Mouse (Mus musculus): ENCODE results near the gene Agxt. TPM values are rescaled to one million over a fixed set of nuclear protein-coding genes. Genes with fewer than 3 reads are reported as not detected.

Agxt gene
- 0.50 TPM in 1 of 2 replicates, not detected in the other for polyA plus RNA-seq (2016; fragmentation: Nextera tagmentation; extraction: Ambion mirVana)

- Histone ChIP-seq H3K4me1 (peaks cover 35% of the 10 kb centered on the region), H3K27ac (no peak within 1 kb of the TSS), H3K4me3 (no peak within 1 kb of the TSS), H3K27me3 (ENCODE audit: insufficient read depth, poor library complexity, severe bottlenecking) (peaks cover 66% of the 10 kb centered on the region; the same call in 1 of the 2 replicates), H3K9me3 (no peaks in the 10 kb centered on the region), H3K36me3 (no peaks in the 10 kb centered on the region)
- DNase-seq (ENCODE audit: low spot score) = no peak
- 80% methylated on average over 12 of the region's 12 CpGs for WGBS
Measured at GRCm38 (mm10) chr1:93135036-93135526, at the start of gene Agxt. Gene Agxt (plus strand): TSS chr1:93135240.

- no peak overlapping the region for H3K27ac ChIP-seq
- no peaks in the 10 kb centered on the region for H3K9me3 ChIP-seq
- H3K27me3 ChIP-seq (ENCODE audit: insufficient read depth, poor library complexity, severe bottlenecking) = peaks cover 12% of the 10 kb centered on the region; the same call in 1 of the 2 replicates
- 85% methylated on average over 3 of the region's 3 CpGs for whole genome bisulfite sequencing
- no peak overlapping the region for H3K4me3 ChIP-seq
- H3K36me3 ChIP-seq = no peaks in the 10 kb centered on the region
- no peaks in the 10 kb centered on the region for H3K4me1 ChIP-seq
- no peak for DNase-seq (ENCODE audit: low spot score)
Measured at GRCm38 (mm10) chr1:93092582-93092981, 42.5 kb upstream of the Agxt start.

GRCm38 (mm10) chr1:93098956-93099355 lies 36.1 kb upstream of the Agxt start:
- H3K9me3 ChIP-seq = no peaks in the 10 kb centered on the region
- H3K36me3 ChIP-seq = no peaks in the 10 kb centered on the region
- no peak overlapping the region for H3K4me3 ChIP-seq
- H3K4me1 ChIP-seq = peaks cover 22% of the 10 kb centered on the region
- H3K27me3 ChIP-seq (ENCODE audit: insufficient read depth, poor library complexity, severe bottlenecking) = peaks cover 75% of the 10 kb centered on the region
- WGBS = 80% methylated on average over 5 of the region's 5 CpGs
- H3K27ac ChIP-seq = no peak overlapping the region
- no peak for DNase-seq (ENCODE audit: low spot score)

- H3K4me1 ChIP-seq = peaks cover 22% of the 10 kb centered on the region
- H3K9me3 ChIP-seq = no peaks in the 10 kb centered on the region
- DNase-seq (ENCODE audit: low spot score) = no peak
- H3K27ac ChIP-seq = peak overlapping the region; percentile 37; the same call in 1 of the 2 replicates
- H3K4me3 ChIP-seq = peak overlapping the region; percentile 65
- H3K27me3 ChIP-seq (ENCODE audit: insufficient read depth, poor library complexity, severe bottlenecking) = peaks cover 79% of the 10 kb centered on the region
- 3% methylated on average over 18 of the region's 18 CpGs for WGBS
- no peaks in the 10 kb centered on the region for H3K36me3 ChIP-seq
Measured at GRCm38 (mm10) chr1:93100243-93100575, 34.8 kb upstream of the Agxt start.

- Histone ChIP-seq H3K27me3 (ENCODE audit: insufficient read depth, poor library complexity, severe bottlenecking) (peaks cover 79% of the 10 kb centered on the region), H3K27ac (peak overlapping the region; percentile 47), H3K4me3 (peak overlapping the region; percentile 65), H3K4me1 (peaks cover 22% of the 10 kb centered on the region), H3K36me3 (no peaks in the 10 kb centered on the region), H3K9me3 (no peaks in the 10 kb centered on the region)
- WGBS = under 1% methylated on average over 49 of the region's 49 CpGs
- no peak for DNase-seq (ENCODE audit: low spot score)
Measured at GRCm38 (mm10) chr1:93100576-93101491, 34.2 kb upstream of the Agxt start.

- peaks cover 75% of the 10 kb centered on the region for H3K27me3 ChIP-seq (ENCODE audit: insufficient read depth, poor library complexity, severe bottlenecking)
- no peaks in the 10 kb centered on the region for H3K36me3 ChIP-seq
- peak within 1 kb of the TSS; percentile 47 for H3K27ac ChIP-seq
- no peaks in the 10 kb centered on the region for H3K9me3 ChIP-seq
- DNase-seq (ENCODE audit: low spot score) = peak; percentile 79
- peaks cover 22% of the 10 kb centered on the region for H3K4me1 ChIP-seq
- under 1% methylated on average over 39 of the region's 39 CpGs for WGBS
- H3K4me3 ChIP-seq = peak within 1 kb of the TSS; percentile 65
Measured at GRCm38 (mm10) chr1:93101571-93102061, 33.4 kb upstream of the Agxt start, which contains the start of gene Kif1a. Gene Kif1a (minus strand): TSS chr1:93101951.

GRCm38 (mm10) chr1:93102700-93103099 lies 32.3 kb upstream of the Agxt start:
- H3K36me3 ChIP-seq = no peaks in the 10 kb centered on the region
- no peak for DNase-seq (ENCODE audit: low spot score)
- H3K27me3 ChIP-seq (ENCODE audit: insufficient read depth, poor library complexity, severe bottlenecking) = peaks cover 65% of the 10 kb centered on the region
- WGBS = 65% methylated on average over 7 of the region's 7 CpGs
- no peaks in the 10 kb centered on the region for H3K9me3 ChIP-seq
- no peak overlapping the region for H3K27ac ChIP-seq
- H3K4me3 ChIP-seq = no peak overlapping the region
- H3K4me1 ChIP-seq = peaks cover 22% of the 10 kb centered on the region

- WGBS = 29% methylated on average over 21 of the region's 21 CpGs
- no peaks in the 10 kb centered on the region for H3K9me3 ChIP-seq
- no peaks in the 10 kb centered on the region for H3K36me3 ChIP-seq
- no peak overlapping the region for H3K27ac ChIP-seq
- no peaks in the 10 kb centered on the region; the same call in 1 of the 2 replicates for H3K27me3 ChIP-seq (ENCODE audit: insufficient read depth, poor library complexity, severe bottlenecking)
- peak; percentile 95 for DNase-seq (ENCODE audit: low spot score)
- peaks cover 7% of the 10 kb centered on the region for H3K4me1 ChIP-seq
- H3K4me3 ChIP-seq = peak overlapping the region; percentile 50
Measured at GRCm38 (mm10) chr1:93114713-93115463, 20.2 kb upstream of the Agxt start.

GRCm38 (mm10) chr1:93115471-93115870 lies 19.6 kb upstream of the Agxt start:
- H3K9me3 ChIP-seq = no peaks in the 10 kb centered on the region
- no peak for DNase-seq (ENCODE audit: low spot score)
- H3K36me3 ChIP-seq = no peaks in the 10 kb centered on the region
- H3K4me3 ChIP-seq = peak overlapping the region; percentile 50
- 32% methylated on average over 13 of the region's 13 CpGs for WGBS
- H3K27ac ChIP-seq = peak overlapping the region; percentile 52; the same call in 1 of the 2 replicates
- peaks cover 7% of the 10 kb centered on the region for H3K4me1 ChIP-seq
- no peaks in the 10 kb centered on the region; the same call in 1 of the 2 replicates for H3K27me3 ChIP-seq (ENCODE audit: insufficient read depth, poor library complexity, severe bottlenecking)

GRCm38 (mm10) chr1:93118816-93119215 lies 16.2 kb upstream of the Agxt start:
- Histone ChIP-seq H3K9me3 (no peaks in the 10 kb centered on the region), H3K27me3 (ENCODE audit: insufficient read depth, poor library complexity, severe bottlenecking) (peaks cover 3% of the 10 kb centered on the region; the same call in 1 of the 2 replicates), H3K36me3 (no peaks in the 10 kb centered on the region), H3K27ac (no peak overlapping the region), H3K4me3 (no peak overlapping the region), H3K4me1 (peaks cover 7% of the 10 kb centered on the region)
- 45% methylated on average over 4 of the region's 4 CpGs for WGBS
- no peak for DNase-seq (ENCODE audit: low spot score)

- Histone ChIP-seq H3K4me1 (no peaks in the 10 kb centered on the region), H3K9me3 (no peaks in the 10 kb centered on the region), H3K27me3 (ENCODE audit: insufficient read depth, poor library complexity, severe bottlenecking) (peaks cover 19% of the 10 kb centered on the region; the same call in 1 of the 2 replicates), H3K36me3 (no peaks in the 10 kb centered on the region), H3K27ac (no peak overlapping the region), H3K4me3 (no peak overlapping the region)
- WGBS = 72% methylated on average over 11 of the region's 11 CpGs
- no peak for DNase-seq (ENCODE audit: low spot score)
Measured at GRCm38 (mm10) chr1:93123179-93123854, 11.7 kb upstream of the Agxt start.

GRCm38 (mm10) chr1:93124066-93124465 lies 11.0 kb upstream of the Agxt start:
- Histone ChIP-seq H3K4me1 (no peaks in the 10 kb centered on the region), H3K36me3 (no peaks in the 10 kb centered on the region), H3K9me3 (no peaks in the 10 kb centered on the region), H3K27me3 (ENCODE audit: insufficient read depth, poor library complexity, severe bottlenecking) (peaks cover 23% of the 10 kb centered on the region; the same call in 1 of the 2 replicates), H3K27ac (no peak overlapping the region), H3K4me3 (no peak overlapping the region)
- DNase-seq (ENCODE audit: low spot score) = no peak
- 62% methylated on average over 8 of the region's 8 CpGs for WGBS
